Mouse (Mus musculus) embryo, embryonic 9.5 days (tissue): Measurements from ENCODE around the gene Vdr.
"Not testable (repeated sequence)": the region's sequence is repeated elsewhere in the genome, so short reads cannot be mapped to it uniquely, and the experiment has no call there.

ENCODE experiments used
- DNase-seq: peaks from one replicate; pipeline ENCODE4 v3.0.0-alpha.2; 2017; ENCODE audit errors: extremely low spot score

The Vdr gene

GRCm38 (mm10) chr15:97880441-97880840 lies 30.0 kb downstream of the Vdr start:
- DNase-seq, result no peak

- DNase-seq, result no peak
These were observed 31.6 kb downstream of the Vdr start for GRCm38 (mm10) chr15:97878696-97879328.

GRCm38 (mm10) chr15:97875784-97876183 lies 34.6 kb downstream of the Vdr start:
- DNase-seq, result no peak

GRCm38 (mm10) chr15:97873717-97874116 lies 36.7 kb downstream of the Vdr start:
- no peak for DNase-seq

GRCm38 (mm10) chr15:97872161-97872560 lies 38.3 kb downstream of the Vdr start:
- no peak for DNase-seq

GRCm38 (mm10) chr15:97871055-97872030 lies 39.1 kb downstream of the Vdr start:
- DNase-seq, result no peak

GRCm38 (mm10) chr15:97870116-97870515 lies 40.3 kb downstream of the Vdr start:
- not testable (repeated sequence) for DNase-seq

- no peak for DNase-seq
These were observed 41.4 kb downstream of the Vdr start for GRCm38 (mm10) chr15:97868985-97869384.

- DNase-seq, result no peak
These were observed 44.4 kb downstream of the Vdr start for GRCm38 (mm10) chr15:97865988-97866387.

GRCm38 (mm10) chr15:97865175-97865574 lies 45.3 kb downstream of the Vdr start:
- no peak for DNase-seq

GRCm38 (mm10) chr15:97864361-97865045 lies 45.9 kb downstream of the Vdr start:
- DNase-seq, result no peak

- DNase-seq, result no peak
These were observed 46.9 kb downstream of the Vdr start for GRCm38 (mm10) chr15:97863494-97863881.

- no peak for DNase-seq
These were observed 47.4 kb downstream of the Vdr start for GRCm38 (mm10) chr15:97862881-97863493.

GRCm38 (mm10) chr15:97860353-97860752 lies 50.1 kb downstream of the Vdr start:
- DNase-seq, result no peak

- DNase-seq, result no peak
These were observed 52.0 kb downstream of the Vdr start for GRCm38 (mm10) chr15:97858431-97858830.

GRCm38 (mm10) chr15:97854551-97854950 lies 55.9 kb downstream of the Vdr start:
- DNase-seq, result no peak

- DNase-seq, result no peak
These were observed 56.4 kb downstream of the Vdr start for GRCm38 (mm10) chr15:97854059-97854458.

GRCm38 (mm10) chr15:97852291-97852690 lies 58.1 kb downstream of the Vdr start:
- DNase-seq, result no peak

GRCm38 (mm10) chr15:97851011-97851410 lies 59.4 kb downstream of the Vdr start:
- DNase-seq, result no peak

- DNase-seq, result no peak
These were observed 60.0 kb downstream of the Vdr start for GRCm38 (mm10) chr15:97850441-97850840.

GRCm38 (mm10) chr15:97849116-97849911 lies 61.1 kb downstream of the Vdr start:
- DNase-seq, result peak; percentile 85
